Mouse (Mus musculus) erythroblast, embryonic 14.5 days (primary cell): ENCODE data around the gene Prox1. TPM values are rescaled to one million over a fixed set of nuclear protein-coding genes. Genes with fewer than 3 reads are reported as not detected.

ENCODE experiments used
- H3K27me3 ChIP-seq: 2 replicates; pipeline ENCODE4 v1.6.1; 2012; ENCODE audit warnings: inconsistent platforms; ENCODE audit not compliant: control insufficient read depth
- H3K36me3 ChIP-seq: 2 replicates; pipeline ENCODE4 v1.6.1; 2012; ENCODE audit warnings: mild to moderate bottlenecking, inconsistent platforms; ENCODE audit not compliant: control insufficient read depth
- H3K4me1 ChIP-seq: 2 replicates; pipeline ENCODE4 v1.6.1; 2012; ENCODE audit warnings: inconsistent platforms; ENCODE audit not compliant: control insufficient read depth
- H3K4me3 ChIP-seq: replicated peaks from 2 replicates; pipeline ENCODE3; 2012; ENCODE audit warnings: moderate library complexity, mild to moderate bottlenecking, inconsistent platforms
- H3K9me3 ChIP-seq: 2 replicates; pipeline ENCODE4 v1.6.1; 2012; ENCODE audit warnings: low read length, inconsistent platforms, mixed read lengths; ENCODE audit not compliant: control insufficient read depth
- GATA1 ChIP-seq: IDR thresholded peaks from 2 replicates; pipeline ENCODE4 v1.6.1; 2012; ENCODE audit warnings: low read length, inconsistent platforms, mixed read lengths
- TAL1 ChIP-seq: IDR thresholded peaks from 3 replicates; pipeline ENCODE4 v1.6.1; 2012; ENCODE audit warnings: low read length, inconsistent platforms, mixed read lengths
- polyA plus RNA-seq: library from polyadenylated mRNA; stranded (reverse); fragments of >175 nt; gene quantifications from 2 replicates; pipeline ENCODE4 v1.2.3, GENCODE M21; 2012

The Prox1 gene
- polyA plus RNA-seq, 1 experiment: 0.03 TPM

DNA sequence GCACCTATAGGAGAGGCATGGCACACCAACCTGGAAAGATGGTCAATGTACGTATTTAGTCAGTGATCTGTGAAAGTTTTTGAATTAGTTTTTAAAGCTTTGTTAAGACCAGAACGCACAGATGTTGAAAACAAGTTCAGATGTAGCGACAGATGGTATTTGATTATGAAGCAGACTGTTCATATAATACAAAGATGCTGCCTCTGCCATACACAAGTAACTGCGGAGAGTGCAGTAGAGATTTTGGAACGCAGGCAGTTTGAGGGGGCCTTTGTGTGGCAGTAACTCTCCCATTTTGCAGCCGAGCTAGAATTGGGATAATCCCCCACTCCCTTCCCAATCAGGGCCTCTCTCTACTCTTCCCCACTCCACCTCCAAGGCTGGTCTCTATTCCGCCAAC lies 78.4 kb downstream of the Prox1 start:
- Histone ChIP-seq H3K4me1 (no peaks in the 10 kb centered on the region), H3K4me3 (no peak overlapping the region), H3K36me3 (no peaks in the 10 kb centered on the region), H3K9me3 (no peaks in the 10 kb centered on the region; the same call in 1 of the 2 replicates), H3K27me3 (no peaks in the 10 kb centered on the region)
- TF ChIP-seq TAL1 (no peak), GATA1 (no peak)

- no peaks in the 10 kb centered on the region; the same call in 1 of the 2 replicates for H3K9me3 ChIP-seq
- no peaks in the 10 kb centered on the region for H3K36me3 ChIP-seq
- no peak overlapping the region for H3K4me3 ChIP-seq
- no peaks in the 10 kb centered on the region for H3K4me1 ChIP-seq
- TF ChIP-seq TAL1: no peak
- TF ChIP-seq GATA1: no peak
- no peaks in the 10 kb centered on the region for H3K27me3 ChIP-seq
These were observed 81.6 kb downstream of the Prox1 start for GRCm38 (mm10) chr1:190088929-190089328.

DNA sequence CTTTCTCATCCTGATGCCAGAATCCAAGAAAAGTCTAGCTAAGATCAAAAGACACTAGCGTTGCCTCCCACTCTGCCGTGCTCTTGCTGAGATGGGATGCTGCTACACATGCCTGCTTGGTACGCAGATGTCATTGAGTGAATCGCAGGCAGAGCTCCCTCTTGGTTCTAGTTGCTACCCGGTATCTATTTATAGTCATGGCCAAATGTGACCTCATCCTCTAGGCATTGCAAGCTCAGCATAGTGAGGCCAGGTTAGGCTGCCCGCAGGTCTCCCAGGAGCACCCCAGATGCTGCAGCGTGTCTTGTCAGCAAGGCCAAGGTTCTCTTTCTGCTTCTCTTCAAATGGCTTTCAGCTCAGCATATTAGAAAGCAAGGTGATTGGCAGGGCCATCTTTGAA lies 84.8 kb downstream of the Prox1 start:
- Histone ChIP-seq H3K4me1 (no peaks in the 10 kb centered on the region), H3K4me3 (no peak overlapping the region), H3K27me3 (no peaks in the 10 kb centered on the region), H3K9me3 (no peaks in the 10 kb centered on the region), H3K36me3 (no peaks in the 10 kb centered on the region)
- TF ChIP-seq TAL1: no peak
- TF ChIP-seq GATA1: no peak

DNA sequence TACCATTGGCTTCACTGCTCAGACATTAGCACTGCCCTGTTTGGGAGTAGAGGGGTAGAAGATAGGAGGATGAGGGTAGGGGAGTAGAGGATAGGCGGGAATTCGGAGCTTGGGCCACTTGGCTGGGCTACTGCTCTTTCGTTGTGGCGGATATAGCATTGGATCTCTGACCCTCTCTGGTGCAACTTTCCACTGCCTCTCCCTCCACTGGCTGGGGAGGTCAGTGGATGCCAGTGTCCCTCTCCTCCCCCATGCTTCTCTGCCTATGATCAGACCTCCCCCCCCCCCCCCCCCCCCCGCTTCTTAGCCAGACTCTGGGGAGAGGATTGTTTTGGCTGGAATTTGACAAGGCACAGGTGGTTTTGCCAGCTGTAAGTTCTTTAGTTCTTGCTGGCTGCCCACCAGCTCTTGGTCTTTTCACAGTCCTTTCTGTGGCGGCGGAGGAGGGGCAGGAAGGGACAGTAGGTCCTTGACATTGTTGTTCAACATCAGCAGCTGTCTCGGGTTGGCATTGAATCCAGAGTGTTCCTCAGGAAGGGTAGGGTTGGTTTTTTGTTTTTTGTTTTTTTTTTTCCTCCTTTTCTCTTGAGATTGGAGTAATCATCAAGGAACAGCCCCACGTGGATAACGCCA lies 90.8 kb downstream of the Prox1 start:
- Histone ChIP-seq H3K27me3 (no peaks in the 10 kb centered on the region), H3K36me3 (no peaks in the 10 kb centered on the region), H3K4me1 (no peaks in the 10 kb centered on the region), H3K4me3 (no peak overlapping the region), H3K9me3 (no peaks in the 10 kb centered on the region)
- TF ChIP-seq TAL1: no peak
- no peak for TF ChIP-seq GATA1

DNA sequence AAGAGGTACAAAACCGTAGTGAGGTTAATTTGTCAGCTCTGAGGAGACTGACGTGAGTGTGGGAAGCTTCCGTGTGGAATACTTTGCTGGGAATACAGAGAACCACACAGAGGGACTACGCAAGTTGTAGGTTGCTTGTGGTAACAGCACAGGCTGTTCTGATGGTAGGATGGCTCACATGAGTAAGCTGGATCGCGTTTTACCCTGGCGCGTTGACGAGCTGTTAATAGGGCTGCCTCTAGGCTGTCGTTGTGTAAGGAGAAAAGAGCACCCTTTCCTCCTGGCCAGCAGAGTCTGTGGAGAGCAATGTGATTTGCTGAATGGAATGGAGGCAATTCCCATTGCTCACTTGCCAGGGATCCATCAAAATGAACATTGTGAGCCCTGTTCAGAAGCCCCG lies 93.9 kb downstream of the Prox1 start:
- Histone ChIP-seq H3K4me3 (no peak overlapping the region), H3K9me3 (no peaks in the 10 kb centered on the region), H3K4me1 (no peaks in the 10 kb centered on the region), H3K36me3 (no peaks in the 10 kb centered on the region), H3K27me3 (no peaks in the 10 kb centered on the region)
- TF ChIP-seq TAL1: no peak
- no peak for TF ChIP-seq GATA1

Other genes with a start within 250 kb of the Prox1 start
- 0.21 and 0.27 TPM in 2 replicates for gene Smyd2, start 248.4 kb downstream of the Prox1 start, polyA plus RNA-seq